Mouse (Mus musculus) liver, postnatal 0 days (tissue): ENCODE measurements around the gene Pitpnm3.

ENCODE experiments used
- CTCF ChIP-seq: sonication (generic); IDR thresholded peaks from 2 replicates; pipeline ENCODE4 v1.5.1; 2016; ENCODE audit warnings: antibody characterized with exemption, low read depth
- EP300 ChIP-seq: IDR thresholded peaks from 2 replicates; pipeline ENCODE4 v1.6.1; 2016; ENCODE audit warnings: antibody characterized with exemption, low read depth, mild to moderate bottlenecking

DNA sequence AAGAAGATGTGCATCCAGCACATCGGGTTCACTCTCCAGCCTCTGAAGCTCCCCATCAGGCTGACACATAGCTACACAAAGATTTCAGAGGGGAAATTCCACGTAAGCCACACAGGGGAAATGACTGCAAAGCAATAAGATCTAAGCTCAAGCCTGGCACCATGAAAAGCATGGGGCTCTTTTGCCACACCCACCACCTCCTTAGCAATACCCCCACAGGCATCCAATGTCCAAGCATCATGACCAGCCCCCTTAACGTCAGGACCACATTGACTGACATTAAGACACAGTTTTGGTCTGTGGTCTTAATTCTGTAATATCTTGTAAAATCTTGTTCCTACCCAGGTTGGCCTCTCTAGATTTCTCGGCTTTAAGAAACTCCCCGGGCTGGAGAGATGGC lies 45.0 kb upstream of the Pitpnm3 start:
- no peak for TF ChIP-seq CTCF
- no peak for TF ChIP-seq EP300
